Mouse (Mus musculus): Measurements from ENCODE around the gene Emc7.
"Not testable (repeated sequence)": the region's sequence is repeated elsewhere in the genome, so short reads cannot be mapped to it uniquely, and the experiment has no call there.

Emc7 gene

GRCm38 (mm10) chr2:112454862-112455564 is at the start of gene Emc7:
TSS of gene Emc7 (plus strand) at chr2:112454997.
- peak; percentile 98 for DNase-seq

- DNase-seq: no peak
Observed at GRCm38 (mm10) chr2:112407030-112407429, 47.8 kb upstream of the Emc7 start.

DNA sequence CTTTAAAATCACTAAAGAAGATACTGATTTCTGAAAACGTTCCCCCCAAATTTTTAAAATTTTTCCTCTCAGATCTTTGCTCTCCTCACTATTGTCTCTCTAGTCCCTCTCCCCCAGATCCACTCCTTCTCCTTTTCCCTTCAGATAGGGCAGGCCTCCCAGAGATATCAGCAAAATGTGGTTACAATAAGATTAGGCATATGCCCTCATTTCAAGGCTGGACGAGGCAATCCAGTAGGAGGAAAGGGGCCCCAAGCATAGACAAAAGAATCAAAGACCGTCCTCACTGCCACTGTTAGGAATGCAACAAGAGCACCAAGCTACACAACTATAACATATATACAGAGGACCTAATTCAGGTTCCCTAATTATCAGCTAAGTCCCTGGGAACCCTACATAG is 29.5 kb upstream of the Emc7 start:
- no peak for DNase-seq

DNA sequence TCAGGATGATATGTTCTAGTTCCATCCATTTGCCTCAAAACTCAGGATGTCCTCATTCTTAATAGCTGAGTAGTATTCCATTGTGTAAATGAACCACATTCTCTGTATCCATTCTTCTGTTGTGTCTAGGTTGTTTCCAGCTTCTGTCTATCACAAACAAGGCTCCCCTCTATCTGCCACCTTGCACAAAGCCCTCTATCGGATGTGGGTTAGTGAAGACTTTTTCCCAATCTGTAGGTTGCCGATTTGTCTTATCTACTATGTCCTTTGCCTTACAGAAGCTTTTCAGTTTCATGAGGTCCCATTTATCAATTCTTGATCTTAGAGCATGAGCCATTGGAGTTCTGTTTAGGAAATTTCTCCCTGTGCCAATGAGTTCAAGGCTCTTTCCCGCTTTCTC is 26.3 kb upstream of the Emc7 start:
- DNase-seq: not testable (repeated sequence)

DNA sequence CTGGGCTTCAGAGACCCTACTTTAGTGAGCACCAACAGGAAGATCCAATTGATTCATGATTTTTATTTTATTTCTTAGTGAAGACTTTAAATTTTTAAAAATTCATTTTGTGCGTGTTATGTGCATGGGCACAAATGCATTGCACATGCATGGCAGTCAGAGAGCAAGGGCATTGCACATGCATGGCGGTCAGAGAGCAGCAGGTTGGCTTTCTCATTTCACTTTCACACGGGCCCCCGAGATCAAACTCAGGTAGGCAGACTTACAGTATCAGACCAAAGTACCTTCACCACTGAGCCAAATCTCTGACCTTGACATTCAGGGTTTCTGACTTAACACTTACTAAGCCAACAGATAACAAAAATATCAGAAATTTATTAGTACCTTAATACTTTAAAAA is 25.1 kb upstream of the Emc7 start:
- no peak for DNase-seq

- no peak for DNase-seq
Observed at GRCm38 (mm10) chr2:112430403-112430802, 24.4 kb upstream of the Emc7 start.

DNA sequence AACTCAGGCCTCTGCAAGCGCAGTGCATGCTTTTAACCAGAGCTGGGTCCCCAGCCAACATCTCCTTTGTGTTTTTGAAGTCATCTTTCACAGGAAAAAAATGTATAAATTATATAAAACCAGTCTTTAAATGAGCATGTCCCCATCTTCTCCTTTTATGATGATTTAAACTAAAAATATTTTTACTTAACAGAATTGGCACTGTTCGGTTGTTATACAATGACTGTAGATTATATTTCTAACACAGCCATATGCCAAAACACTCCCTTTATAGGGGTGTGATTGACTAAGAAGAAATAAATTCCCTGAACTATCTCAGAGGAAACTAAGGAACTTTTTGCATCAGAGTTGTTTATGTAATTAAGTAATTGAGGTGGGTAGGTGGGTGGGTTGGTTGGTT is 22.3 kb upstream of the Emc7 start:
- no peak for DNase-seq

- no peak for DNase-seq
Observed at GRCm38 (mm10) chr2:112433359-112433758, 21.4 kb upstream of the Emc7 start.

GRCm38 (mm10) chr2:112436292-112436691 is 18.5 kb upstream of the Emc7 start:
- DNase-seq: no peak

DNA sequence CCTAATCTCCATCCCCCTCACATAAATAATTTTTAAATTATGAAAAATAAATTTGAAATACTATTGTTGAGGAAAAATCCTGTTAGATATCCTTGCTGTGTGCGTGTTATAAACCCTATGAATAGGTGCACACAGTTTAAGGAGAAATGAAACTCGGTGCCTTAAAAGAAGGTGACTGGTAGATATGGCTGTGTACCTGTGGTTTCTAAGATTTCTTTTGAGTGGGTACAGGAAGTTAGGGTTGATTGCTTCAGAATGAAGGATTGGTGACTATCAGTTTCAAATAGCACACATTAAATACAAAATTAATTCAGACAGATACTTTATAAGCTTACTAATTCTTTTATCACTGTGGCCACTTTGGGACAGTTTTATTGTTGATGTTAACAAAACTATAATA is 17.2 kb upstream of the Emc7 start:
- no peak for DNase-seq

DNA sequence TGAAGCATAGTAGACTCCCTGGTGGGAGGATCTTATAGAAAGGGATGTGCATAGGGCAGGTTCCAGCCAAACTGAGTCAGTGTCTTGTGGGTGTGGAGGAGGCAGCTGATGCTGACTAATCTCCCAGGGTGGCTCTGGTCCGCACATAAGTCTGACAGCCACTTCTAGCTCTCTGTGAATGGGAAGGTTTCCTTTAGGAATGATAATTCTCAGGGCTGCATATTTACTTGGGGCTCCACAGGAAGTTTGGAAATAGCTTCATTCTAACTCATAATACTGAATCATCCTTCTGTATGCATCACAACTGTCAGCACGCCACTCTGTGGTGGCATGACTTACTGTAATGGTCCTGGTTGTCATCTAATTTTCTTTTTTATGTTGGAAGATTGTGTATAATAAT is 11.3 kb upstream of the Emc7 start:
- peak; percentile 42 for DNase-seq

DNA sequence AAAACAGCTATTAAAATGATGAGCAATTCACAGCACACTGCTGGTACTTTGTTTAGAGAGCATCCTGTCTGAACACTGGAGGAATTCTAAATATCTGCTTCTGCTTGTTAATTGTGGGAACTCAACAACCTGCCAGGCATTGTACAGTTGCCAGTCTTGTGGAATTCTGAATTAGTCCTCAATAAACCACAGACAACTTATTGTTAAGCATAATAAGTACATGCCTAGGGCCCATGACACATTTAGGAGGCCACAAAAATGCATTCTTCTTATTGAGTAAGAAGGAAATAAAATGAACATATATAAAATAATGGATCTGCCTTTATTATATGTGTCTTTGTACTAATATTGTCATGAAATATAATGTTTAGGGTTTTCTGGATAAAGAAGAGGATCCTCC is 9.3 kb upstream of the Emc7 start:
- no peak for DNase-seq

- DNase-seq: not testable (repeated sequence)
Observed at GRCm38 (mm10) chr2:112448046-112448445, 6.8 kb upstream of the Emc7 start.

- no peak for DNase-seq
Observed at GRCm38 (mm10) chr2:112448510-112449059, 6.2 kb upstream of the Emc7 start.

DNA sequence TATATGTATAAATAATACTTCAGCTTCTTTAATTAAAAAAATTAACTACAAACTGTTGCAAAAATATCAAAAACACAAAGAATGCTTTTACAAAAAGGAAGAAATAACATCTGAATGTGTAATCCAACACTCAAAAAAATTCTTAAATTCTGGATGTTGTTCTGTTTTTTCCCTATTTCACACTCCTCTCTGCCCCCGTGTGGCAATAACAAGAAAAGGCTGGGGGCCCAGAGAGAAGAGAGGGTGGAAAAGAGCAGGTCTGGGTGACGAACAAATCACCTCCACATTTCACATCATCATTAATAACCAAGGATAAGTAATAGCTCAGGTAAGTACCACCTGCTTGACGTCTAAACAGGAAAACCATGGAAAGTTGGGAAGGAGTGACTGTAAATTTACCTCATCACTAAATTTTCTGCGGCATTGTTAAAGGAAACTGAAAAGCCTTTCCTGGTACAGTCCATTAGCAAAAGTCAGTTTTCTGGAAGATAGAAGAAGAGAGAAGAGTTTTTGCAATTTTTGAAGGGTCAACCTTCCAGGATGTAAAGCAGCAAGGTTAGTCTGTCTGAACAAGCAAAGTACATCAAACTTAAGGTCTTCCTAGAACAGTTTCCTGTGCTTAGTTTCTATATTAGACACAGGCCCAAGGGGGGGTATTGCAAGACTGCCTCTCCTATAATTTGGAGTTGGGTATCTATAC is 5.0 kb upstream of the Emc7 start:
- DNase-seq: no peak

- not testable (repeated sequence) for DNase-seq
Observed at GRCm38 (mm10) chr2:112452513-112452912, 2.3 kb upstream of the Emc7 start.

DNA sequence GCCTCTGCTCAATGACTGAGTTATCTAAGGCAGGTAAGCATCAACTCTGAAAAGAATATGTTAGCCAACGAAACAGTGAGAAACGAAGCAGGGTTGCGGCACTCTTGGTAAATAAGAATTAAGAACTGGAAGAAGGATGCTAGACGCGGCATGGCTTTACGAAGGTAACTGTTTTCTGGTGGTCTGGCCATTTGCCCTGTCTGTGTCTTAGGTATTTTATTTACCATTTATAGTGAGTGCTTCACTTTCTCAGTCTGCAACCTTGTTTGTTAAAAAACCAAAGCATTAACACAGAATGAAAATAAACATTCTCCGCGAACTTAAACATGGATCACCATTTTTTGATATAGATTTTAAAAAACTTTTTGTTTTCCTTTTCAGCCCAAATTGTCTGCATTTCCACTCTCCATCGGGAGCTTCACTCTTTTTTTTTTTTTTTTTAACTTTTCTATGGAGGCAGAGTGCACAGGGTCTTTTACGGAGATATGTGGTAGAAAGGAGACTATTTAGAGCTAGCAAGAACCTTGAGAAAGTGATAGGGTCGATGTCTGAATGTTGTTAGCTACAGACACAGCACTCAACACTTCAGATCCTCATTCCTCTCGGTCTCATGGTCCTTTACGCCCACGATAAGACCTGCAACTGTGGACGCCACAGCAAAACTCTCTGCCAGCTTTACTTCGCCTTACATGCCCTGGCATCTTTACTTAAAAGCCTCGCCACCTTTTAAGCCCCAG is 504 bp upstream of the Emc7 start:
- no peak for DNase-seq

DNA sequence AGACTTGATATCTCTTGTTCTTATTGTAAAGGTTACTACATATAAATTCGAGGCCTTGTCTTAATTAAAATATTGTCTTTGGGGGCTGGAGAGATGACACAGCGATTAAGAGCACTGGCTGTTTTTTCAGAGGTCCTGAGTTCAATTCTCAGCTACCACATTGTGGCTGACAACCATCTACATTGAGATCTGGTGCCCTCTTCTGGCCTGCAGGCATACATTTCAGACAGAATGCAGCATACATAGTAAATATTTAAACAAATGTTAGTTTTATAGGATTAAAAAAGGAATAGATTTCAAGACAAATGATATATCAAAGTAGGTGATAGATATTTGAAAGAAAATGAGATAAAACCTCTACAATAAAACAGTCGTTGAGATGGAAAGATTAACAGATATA is 5.8 kb downstream of the Emc7 start:
- DNase-seq: no peak

GRCm38 (mm10) chr2:112469542-112469941 is 14.7 kb downstream of the Emc7 start:
- DNase-seq: no peak

DNA sequence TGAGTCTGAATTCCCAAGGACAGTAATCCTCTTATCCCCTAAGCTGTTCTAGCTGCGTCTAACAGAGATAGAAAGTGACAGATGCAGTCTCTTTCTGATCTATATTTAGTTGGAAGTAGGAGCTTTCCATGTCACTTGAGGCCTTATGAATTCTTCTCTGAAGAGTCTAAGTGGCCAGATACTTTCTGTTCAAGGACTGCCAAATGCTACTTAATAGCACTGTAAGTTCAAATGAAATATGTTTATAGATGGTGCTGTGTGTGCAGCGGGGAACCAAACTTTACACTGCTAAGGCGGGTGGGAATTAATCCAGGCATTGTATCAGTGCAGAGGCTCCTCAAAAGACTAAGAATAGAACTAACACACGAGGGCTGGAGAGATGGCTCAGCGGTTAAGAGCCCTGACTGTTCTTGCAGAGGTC is 16.2 kb downstream of the Emc7 start:
- no peak for DNase-seq

DNA sequence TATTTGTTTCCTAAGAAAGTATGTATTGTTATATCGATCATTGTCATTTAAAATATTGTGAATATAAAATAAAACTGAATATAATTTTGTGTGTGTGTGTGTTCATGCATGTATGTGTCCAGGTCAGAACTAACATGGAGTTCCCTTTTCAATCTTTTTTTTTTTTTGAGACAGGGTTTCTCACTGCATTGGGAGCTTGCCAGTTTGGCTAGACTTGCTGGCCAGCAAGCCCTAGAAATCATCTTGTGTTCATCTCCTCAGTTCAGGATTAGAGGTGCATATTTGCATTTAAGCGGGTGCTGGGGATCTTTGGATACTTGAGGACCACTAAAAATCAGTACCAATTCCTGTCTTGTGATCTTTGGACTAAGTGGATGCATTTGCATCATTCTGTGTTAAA is 17.3 kb downstream of the Emc7 start:
- DNase-seq: no peak

GRCm38 (mm10) chr2:112474997-112475724 is 20.4 kb downstream of the Emc7 start:
- DNase-seq: no peak

DNA sequence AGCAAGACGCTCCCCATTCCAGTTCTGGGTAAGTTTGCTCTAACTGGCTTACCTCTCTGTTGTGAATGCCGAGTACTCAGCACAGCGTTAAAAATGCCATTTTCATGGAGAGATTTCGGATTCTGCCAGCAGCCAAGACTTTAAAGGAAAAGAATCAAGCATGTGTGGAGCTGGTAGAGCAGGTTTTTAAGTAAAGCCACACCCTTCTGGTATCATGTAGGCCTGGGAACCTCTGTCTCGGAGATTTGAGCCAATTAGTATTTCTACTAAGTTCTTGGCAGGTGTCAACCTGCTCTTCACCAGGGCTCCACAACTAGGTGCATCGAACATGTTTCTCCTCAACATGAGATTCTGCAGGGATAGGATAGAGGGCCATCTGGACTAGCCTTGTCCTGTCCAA is 21.8 kb downstream of the Emc7 start:
- DNase-seq: no peak
